Mouse (Mus musculus) liver, postnatal 0 days (tissue): Measurements from ENCODE around the gene Dctd.

Source experiments
- CTCF ChIP-seq: sonication (generic); IDR thresholded peaks from 2 replicates; pipeline ENCODE4 v1.5.1; 2016; ENCODE audit warnings: antibody characterized with exemption, low read depth
- EP300 ChIP-seq: IDR thresholded peaks from 2 replicates; pipeline ENCODE4 v1.6.1; 2016; ENCODE audit warnings: antibody characterized with exemption, low read depth, mild to moderate bottlenecking

- TF ChIP-seq CTCF: no peak
- no peak for TF ChIP-seq EP300
These were observed 78.5 kb downstream of the Dctd start for GRCm38 (mm10) chr8:48177406-48177805.
